Mouse (Mus musculus): ENCODE measurements around the gene Gm28168.
"Not testable (repeated sequence)": the region's sequence is repeated elsewhere in the genome, so short reads cannot be mapped to it uniquely, and the experiment has no call there.

The Gm28168 gene

GRCm38 (mm10) chr1:117927715-117928114 is at the start of gene Gm28168:
Gene Gm28168, plus strand, starts transcription at chr1:117928015.
- in situ Hi-C loops (cut with MboI; ENCODE audit: low pct_unique_long_range_greater_than_20kb in 1 of 2, low sequenced_read_pairs in 2 of 2, unreplicated experiment in 1 of 2) = not testable (repeated sequence)

- in situ Hi-C loops (cut with MboI; ENCODE audit: low pct_unique_long_range_greater_than_20kb in 1 of 2, low sequenced_read_pairs in 2 of 2, unreplicated experiment in 1 of 2) = no loop called here
Measured at GRCm38 (mm10) chr1:117965639-117966038, 37.8 kb downstream of the Gm28168 start, which contains the start of gene Gm7145. Gene Gm7145, plus strand, starts transcription at chr1:117965939.

Measured in mouse embryonic stem cell (cell line).